Mouse (Mus musculus) neural tube, embryonic 12.5 days (tissue): Measurements from ENCODE around the gene Slc37a1. TPM values are rescaled to one million over a fixed set of nuclear protein-coding genes. Genes with fewer than 3 reads are reported as not detected.

Experiments
- ATAC-seq: fragments of 200-750 bp; cut with Nextera tagmentation; 2 replicates; pipeline ENCODE4 v1.8.0; 2017; ENCODE audit warnings: low read depth, mild to moderate bottlenecking, moderate TSS enrichment, moderate library complexity; ENCODE audit not compliant: low FRiP score
- H3K27ac ChIP-seq: fragments of 300-500 bp; sonication (generic); 2 replicates; pipeline ENCODE4 v1.5.1; 2016
- H3K27me3 ChIP-seq: fragments of 300-500 bp; sonication (generic); replicated peaks from 2 replicates; pipeline ENCODE4 v1.6.1; 2016; ENCODE audit warnings: mild to moderate bottlenecking
- H3K36me3 ChIP-seq: fragments of 300-500 bp; sonication (generic); 2 replicates; pipeline ENCODE4 v1.6.1; 2016; ENCODE audit warnings: mild to moderate bottlenecking
- H3K4me1 ChIP-seq: fragments of 300-500 bp; sonication (generic); 2 replicates; pipeline ENCODE4 v1.6.1; 2016
- H3K4me2 ChIP-seq: fragments of 300-500 bp; sonication (generic); replicated peaks from 2 replicates; pipeline ENCODE4 v1.6.1; 2016; ENCODE audit warnings: mild to moderate bottlenecking
- H3K4me3 ChIP-seq: fragments of 300-500 bp; sonication (generic); 2 replicates; pipeline ENCODE4 v1.5.1; 2016
- H3K9ac ChIP-seq: fragments of 300-500 bp; sonication (generic); 2 replicates; pipeline ENCODE4 v1.6.1; 2016; ENCODE audit warnings: mild to moderate bottlenecking
- H3K9me3 ChIP-seq: fragments of 300-500 bp; sonication (generic); 2 replicates; pipeline ENCODE4 v1.6.1; 2016; ENCODE audit warnings: mild to moderate bottlenecking
- WGBS: fragments of 180-500 bp; shearing (Covaris S2); methylation state at CpG from one replicate; pipeline ENCODE4 v1.1.7; 2016; 5-methylcytosine and 5-hydroxymethylcytosine counted together
- polyA plus RNA-seq: library from polyadenylated mRNA; unstranded; fragments of >200 nt; fragmentation: Nextera tagmentation; extraction: Ambion mirVana; gene quantifications from 2 replicates; pipeline ENCODE4 v1.2.1, GENCODE M21; 2016

Slc37a1 gene
- polyA plus RNA-seq, 1 experiment from 2014 or later = 15.9 TPM

DNA sequence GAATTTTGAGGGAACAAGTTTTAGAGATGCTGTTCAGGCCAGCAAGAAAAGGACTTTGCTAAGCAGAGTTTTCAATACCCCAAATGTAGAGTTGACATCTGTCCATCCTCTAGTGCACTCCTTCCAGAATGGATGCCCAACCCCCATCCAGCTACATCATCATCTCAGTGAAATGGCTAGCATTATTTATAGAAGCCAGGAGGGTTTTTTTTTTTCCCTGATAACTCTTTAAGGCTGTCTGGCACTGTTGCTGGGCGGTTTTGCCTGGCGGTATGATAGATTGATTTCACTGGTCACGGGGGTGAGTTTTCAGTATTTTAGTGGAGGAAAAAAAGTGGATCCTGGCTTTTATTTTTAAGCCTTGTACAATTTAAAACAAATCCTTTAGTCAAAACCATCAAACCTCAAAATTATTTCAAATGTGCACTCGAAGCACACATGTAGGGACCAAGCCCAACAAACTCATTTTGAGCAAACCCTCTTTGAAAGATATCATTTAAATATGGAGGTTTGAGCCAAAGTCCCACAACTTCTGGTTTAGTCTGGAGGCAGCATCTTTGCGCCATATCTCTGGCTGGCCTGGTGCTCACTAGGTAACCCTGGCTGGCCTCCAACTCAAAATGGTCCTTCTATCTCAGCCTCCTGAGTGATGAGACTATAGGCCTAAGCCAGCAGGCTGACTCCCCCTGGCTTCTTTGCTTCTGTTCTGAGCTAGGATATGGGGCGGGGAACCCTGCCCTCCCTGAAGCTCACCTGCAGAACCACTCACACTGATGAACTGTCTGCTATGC is 12.0 kb downstream of the Slc37a1 start:
- H3K9me3 ChIP-seq = no peaks in the 10 kb centered on the region
- 84% methylated on average over 6 of the region's 6 CpGs for WGBS
- H3K4me3 ChIP-seq = no peak overlapping the region
- ATAC-seq = no peak
- H3K4me1 ChIP-seq = peaks cover 20% of the 10 kb centered on the region
- H3K9ac ChIP-seq = no peak overlapping the region
- H3K36me3 ChIP-seq = no peaks in the 10 kb centered on the region
- peaks cover 6% of the 10 kb centered on the region; the same call in 1 of the 2 replicates for H3K27me3 ChIP-seq
- no peak overlapping the region for H3K27ac ChIP-seq
- H3K4me2 ChIP-seq = peak overlapping the region; percentile 97; the same call in 1 of the 2 replicates

DNA sequence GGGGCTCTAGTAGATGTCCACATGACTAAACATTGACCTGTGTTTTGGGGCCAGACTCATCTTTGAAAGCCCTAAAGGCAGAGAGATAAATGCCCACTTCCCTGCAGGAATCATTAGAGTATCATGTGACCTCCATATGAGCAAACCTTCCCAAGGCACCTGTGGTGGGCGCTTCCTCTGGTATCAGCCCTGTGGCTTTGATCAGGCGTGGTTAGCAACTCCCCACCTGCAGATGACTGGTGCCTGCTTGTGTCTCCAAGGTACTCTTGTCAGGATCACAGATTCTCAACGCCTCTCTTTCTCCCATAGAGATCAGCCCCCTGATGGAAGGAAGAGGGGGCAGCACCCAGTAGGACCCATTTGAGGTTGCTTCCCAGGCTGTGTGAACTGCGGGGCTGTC is 13.4 kb downstream of the Slc37a1 start:
- no peak overlapping the region for H3K9ac ChIP-seq
- no peak overlapping the region for H3K4me2 ChIP-seq
- H3K4me1 ChIP-seq = peaks cover 20% of the 10 kb centered on the region
- WGBS = 84% methylated on average over 4 of the region's 4 CpGs
- peaks cover 6% of the 10 kb centered on the region; the same call in 1 of the 2 replicates for H3K27me3 ChIP-seq
- no peaks in the 10 kb centered on the region for H3K9me3 ChIP-seq
- no peak for ATAC-seq
- H3K4me3 ChIP-seq = no peak overlapping the region
- no peaks in the 10 kb centered on the region for H3K36me3 ChIP-seq
- no peak overlapping the region for H3K27ac ChIP-seq

DNA sequence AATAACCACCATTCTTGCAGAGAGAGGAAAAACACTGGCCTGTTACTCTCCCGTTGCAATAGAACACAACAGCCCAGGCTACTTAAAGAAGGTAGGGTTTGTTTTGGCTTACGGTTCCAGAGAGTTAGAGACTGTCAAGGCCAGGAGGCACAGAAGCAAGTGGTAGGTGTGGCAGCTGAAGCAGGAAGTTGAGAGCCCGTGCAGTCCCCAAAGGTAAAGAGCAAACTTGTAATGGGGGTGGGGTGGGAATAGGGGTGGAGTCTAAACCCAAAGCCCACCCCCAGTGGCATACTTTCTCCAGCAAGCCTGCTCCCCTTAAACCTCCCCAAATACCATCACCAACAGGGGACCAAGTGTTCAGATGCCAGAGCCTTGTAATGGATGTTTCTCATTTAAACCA is 14.1 kb downstream of the Slc37a1 start:
- H3K4me3 ChIP-seq = no peak overlapping the region
- ATAC-seq = no peak
- peaks cover 6% of the 10 kb centered on the region; the same call in 1 of the 2 replicates for H3K27me3 ChIP-seq
- no peaks in the 10 kb centered on the region for H3K36me3 ChIP-seq
- WGBS = 75% methylated on average over 3 of the region's 3 CpGs
- H3K27ac ChIP-seq = no peak overlapping the region
- H3K4me2 ChIP-seq = no peak overlapping the region
- H3K9ac ChIP-seq = no peak overlapping the region
- H3K4me1 ChIP-seq = peaks cover 15% of the 10 kb centered on the region
- no peaks in the 10 kb centered on the region for H3K9me3 ChIP-seq

DNA sequence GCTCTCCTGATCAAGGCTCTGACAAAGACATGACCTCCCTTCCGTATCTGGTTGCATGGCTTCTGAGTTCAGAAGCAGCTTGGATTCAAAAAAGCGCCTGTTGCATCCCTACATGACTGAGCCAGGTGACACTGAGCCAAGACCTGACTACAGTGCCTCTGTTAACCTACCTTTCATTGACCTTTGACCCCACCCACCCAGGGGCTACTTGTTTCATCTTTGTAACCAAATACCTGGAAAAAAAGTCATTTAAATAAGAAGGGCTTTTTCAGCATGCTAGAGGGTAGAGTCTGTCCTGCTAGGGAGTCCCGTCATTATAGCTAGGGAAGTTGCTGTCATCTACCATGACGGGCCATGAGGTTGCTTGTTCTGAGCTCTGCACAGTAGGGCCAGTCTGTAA is 16.8 kb downstream of the Slc37a1 start:
- Histone ChIP-seq H3K9ac (no peak overlapping the region), H3K36me3 (no peaks in the 10 kb centered on the region), H3K4me1 (peaks cover 4% of the 10 kb centered on the region; the same call in 1 of the 2 replicates), H3K27ac (no peak overlapping the region), H3K4me3 (no peak overlapping the region), H3K27me3 (no peaks in the 10 kb centered on the region), H3K9me3 (no peaks in the 10 kb centered on the region), H3K4me2 (no peak overlapping the region)
- WGBS = 89% methylated on average over 4 of the region's 4 CpGs
- no peak for ATAC-seq

DNA sequence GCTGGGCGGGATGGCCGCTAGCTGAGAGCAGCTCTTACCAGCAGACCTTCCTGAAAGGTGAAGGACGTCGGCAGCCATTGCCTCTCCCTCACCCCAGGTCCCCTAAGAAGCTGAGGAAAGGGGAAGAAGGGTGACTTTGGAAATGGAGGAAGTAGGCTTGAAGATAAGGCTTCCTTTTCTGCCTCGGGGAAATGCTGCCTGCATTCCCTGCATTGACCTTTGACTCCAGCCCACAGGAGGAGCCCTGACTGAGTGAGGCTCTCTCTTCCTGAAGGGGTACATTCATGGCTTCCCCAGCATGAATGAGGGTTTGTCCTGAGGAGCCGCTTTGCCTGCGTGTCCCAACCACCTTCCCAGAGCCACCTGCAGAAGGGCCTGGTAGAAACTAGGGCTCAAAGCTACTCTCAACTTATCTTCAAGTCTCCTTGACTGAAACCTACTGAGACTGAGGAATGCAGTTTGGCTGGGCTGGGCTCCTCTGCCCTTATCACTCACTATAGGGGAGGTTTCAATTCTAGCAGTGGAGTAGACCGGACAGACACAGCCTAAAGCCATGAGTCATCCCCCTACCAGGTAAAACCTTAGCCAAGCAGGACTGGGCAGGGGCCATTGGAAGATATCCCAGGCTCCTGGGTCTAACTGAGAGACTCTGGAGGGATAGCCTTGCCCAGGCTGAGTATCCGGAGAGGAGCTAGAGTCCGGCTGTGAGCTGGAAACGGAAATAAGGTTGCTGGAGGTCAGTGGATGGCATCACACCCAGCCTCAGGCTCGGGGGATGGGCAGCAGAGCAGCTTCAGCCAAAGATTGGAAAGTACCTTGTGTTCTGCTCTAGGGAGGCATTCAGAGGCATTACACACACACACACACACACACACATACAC is 18.5 kb downstream of the Slc37a1 start:
- H3K36me3 ChIP-seq = no peaks in the 10 kb centered on the region
- no peak overlapping the region for H3K9ac ChIP-seq
- no peaks in the 10 kb centered on the region for H3K27me3 ChIP-seq
- H3K27ac ChIP-seq = no peak overlapping the region
- no peak for ATAC-seq
- H3K9me3 ChIP-seq = no peaks in the 10 kb centered on the region
- H3K4me2 ChIP-seq = no peak overlapping the region
- no peak overlapping the region for H3K4me3 ChIP-seq
- H3K4me1 ChIP-seq = peaks cover 10% of the 10 kb centered on the region; the same call in 1 of the 2 replicates
- WGBS = 64% methylated on average over 12 of the region's 12 CpGs

DNA sequence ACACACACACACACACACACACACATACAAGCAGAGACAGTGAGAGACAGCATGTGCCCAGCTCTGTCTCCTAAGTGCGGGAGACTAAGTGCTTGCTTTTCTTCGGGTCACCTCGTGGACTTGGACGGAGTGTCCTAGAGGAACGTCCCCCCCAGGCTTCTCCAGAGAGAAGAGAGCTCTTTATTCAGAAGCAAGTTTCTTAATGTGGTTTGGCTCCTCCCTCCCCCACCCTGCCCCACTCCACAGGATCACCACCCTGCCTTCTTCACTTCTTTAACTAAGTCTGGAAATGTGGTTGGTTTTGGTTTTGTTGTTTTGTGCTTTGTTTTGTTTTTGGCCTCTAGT is 19.2 kb downstream of the Slc37a1 start:
- Histone ChIP-seq H3K27ac (no peak overlapping the region), H3K4me1 (peaks cover 10% of the 10 kb centered on the region; the same call in 1 of the 2 replicates), H3K4me3 (no peak overlapping the region), H3K36me3 (no peaks in the 10 kb centered on the region), H3K9me3 (no peaks in the 10 kb centered on the region), H3K4me2 (no peak overlapping the region), H3K27me3 (no peaks in the 10 kb centered on the region), H3K9ac (no peak overlapping the region)
- no peak for ATAC-seq
- WGBS = 53% methylated on average over 5 of the region's 5 CpGs

DNA sequence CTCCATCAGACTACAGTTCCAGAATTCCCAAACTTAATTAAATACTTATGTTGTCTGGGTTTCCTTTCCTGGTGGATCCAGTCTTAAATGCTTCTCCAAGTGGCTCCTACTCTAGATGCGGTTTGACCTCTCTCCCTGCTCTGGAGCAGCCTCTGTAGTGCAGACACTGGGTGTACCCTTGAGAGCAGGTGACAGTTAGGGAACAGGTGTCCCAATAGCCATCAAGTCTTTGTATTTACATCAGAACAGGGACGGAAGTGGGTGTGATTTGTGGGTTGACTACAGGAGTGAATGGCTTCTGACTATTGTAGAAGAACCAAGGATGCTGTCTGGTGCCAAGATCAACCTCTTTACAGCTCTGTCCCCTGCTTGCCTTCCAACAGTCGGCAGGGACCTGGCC is 21.2 kb downstream of the Slc37a1 start:
- H3K4me2 ChIP-seq = no peak overlapping the region
- peaks cover 17% of the 10 kb centered on the region; the same call in 1 of the 2 replicates for H3K4me1 ChIP-seq
- H3K36me3 ChIP-seq = no peaks in the 10 kb centered on the region
- H3K27ac ChIP-seq = no peak overlapping the region
- no peak overlapping the region for H3K9ac ChIP-seq
- WGBS = 80% methylated on average over 3 of the region's 3 CpGs
- no peak overlapping the region for H3K4me3 ChIP-seq
- no peak for ATAC-seq
- no peaks in the 10 kb centered on the region for H3K27me3 ChIP-seq
- H3K9me3 ChIP-seq = no peaks in the 10 kb centered on the region

DNA sequence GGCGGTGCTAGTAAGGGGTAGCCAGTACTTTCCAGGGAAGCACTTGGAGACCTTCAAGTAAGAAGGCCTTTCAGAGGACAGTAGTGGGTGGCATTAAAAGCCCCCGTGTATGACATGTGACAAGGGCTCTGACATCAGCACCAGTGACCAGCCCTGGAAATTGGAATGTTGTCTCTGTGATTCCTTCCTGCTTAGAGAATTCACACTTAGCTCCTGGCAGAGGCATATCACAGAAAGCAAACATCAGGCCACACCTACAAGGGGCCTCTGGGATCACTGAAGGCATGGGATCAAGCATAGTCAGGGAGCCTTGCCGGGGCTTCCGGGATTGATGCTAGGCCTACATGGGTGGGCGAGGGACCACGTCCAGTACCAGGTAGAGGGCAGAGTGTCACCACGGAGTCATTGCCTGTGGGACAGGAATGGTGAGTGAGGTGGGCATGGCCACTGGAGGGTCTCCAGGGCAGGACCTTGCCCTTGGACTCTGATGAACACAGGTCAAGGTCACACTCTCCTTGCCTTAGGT is 21.8 kb downstream of the Slc37a1 start:
- no peaks in the 10 kb centered on the region for H3K36me3 ChIP-seq
- H3K4me2 ChIP-seq = no peak overlapping the region
- ATAC-seq = no peak; the same call in 1 of the 2 replicates
- H3K27me3 ChIP-seq = no peaks in the 10 kb centered on the region
- H3K9ac ChIP-seq = no peak overlapping the region
- H3K4me1 ChIP-seq = peaks cover 23% of the 10 kb centered on the region
- WGBS = 94% methylated on average over 7 of the region's 7 CpGs
- H3K9me3 ChIP-seq = no peaks in the 10 kb centered on the region
- no peak overlapping the region for H3K4me3 ChIP-seq
- H3K27ac ChIP-seq = no peak overlapping the region

DNA sequence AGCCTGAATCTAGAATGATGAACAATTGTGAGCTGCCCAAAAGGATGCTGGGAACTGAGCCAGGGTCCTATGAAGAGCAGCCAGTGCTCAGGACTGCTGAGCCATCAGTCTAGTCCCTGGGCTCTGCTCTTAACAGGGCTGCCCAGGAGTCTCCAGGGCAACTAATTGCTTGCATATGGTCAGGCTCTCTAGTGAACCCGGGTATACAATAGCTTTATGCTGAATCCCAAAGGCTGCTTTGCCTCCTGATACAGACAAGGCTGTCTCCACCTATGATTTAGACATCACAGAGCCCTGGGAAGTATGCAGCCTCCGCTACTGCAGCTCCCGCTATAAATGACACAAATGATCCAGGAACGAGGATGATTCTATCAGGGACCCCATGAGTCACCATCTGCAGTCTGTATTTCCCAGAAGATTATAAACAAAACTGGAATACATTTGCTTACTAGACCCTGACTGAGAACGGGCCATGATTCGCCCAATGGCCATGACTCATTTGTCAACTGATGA is 22.7 kb downstream of the Slc37a1 start:
- Histone ChIP-seq H3K9ac (no peak overlapping the region), H3K9me3 (no peaks in the 10 kb centered on the region), H3K27me3 (no peaks in the 10 kb centered on the region), H3K4me1 (peaks cover 25% of the 10 kb centered on the region), H3K36me3 (no peaks in the 10 kb centered on the region; the same call in 1 of the 2 replicates), H3K4me2 (no peak overlapping the region), H3K27ac (peak overlapping the region; percentile 23; the same call in 1 of the 2 replicates), H3K4me3 (no peak overlapping the region)
- WGBS = 20% methylated on average over 6 of the region's 6 CpGs
- ATAC-seq = peak; percentile 78

DNA sequence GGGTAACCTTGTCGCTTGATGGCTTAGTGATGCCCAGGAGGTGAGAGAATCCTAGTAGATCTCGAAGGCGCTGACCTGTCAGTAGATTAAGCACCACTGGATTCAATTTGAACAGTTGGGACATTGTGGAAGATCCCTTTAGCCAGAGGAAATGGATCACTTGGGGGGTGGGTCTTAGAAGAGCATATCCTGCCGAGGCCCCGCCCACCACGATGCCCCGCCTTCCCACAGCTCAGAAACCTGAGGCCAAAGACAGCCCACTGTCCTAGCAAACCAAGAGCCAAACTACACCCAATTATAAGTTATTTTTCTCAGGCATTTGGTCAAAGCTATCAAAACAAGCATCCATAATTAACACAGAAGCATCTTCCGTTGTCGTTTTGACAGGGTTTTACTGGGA is 24.5 kb downstream of the Slc37a1 start:
- Histone ChIP-seq H3K4me1 (peaks cover 32% of the 10 kb centered on the region), H3K9me3 (no peaks in the 10 kb centered on the region), H3K4me3 (no peak overlapping the region), H3K4me2 (no peak overlapping the region), H3K9ac (no peak overlapping the region), H3K36me3 (peaks cover 2% of the 10 kb centered on the region), H3K27ac (no peak overlapping the region), H3K27me3 (no peaks in the 10 kb centered on the region)
- ATAC-seq = no peak
- WGBS = 82% methylated on average over 9 of the region's 9 CpGs

DNA sequence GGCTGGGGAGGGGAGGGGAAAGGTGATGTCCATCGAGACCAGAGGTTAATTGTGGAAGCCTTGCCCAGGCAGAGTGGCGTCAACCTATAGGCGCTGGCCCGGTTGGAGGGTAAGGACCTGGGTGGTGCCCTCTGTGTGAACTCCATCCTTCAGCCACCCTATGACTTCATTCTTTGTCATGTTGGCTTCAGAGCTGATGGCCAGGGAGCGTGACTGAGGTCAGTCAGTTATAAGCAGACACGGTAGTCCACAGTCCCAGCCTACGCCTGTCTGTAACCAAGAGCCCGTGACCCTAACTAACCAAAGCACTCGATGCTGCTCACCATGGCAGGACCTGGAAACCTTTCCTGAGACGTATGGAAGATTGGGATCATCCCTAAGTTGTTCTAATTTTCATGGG is 26.1 kb downstream of the Slc37a1 start:
- H3K4me3 ChIP-seq = no peak overlapping the region
- H3K9me3 ChIP-seq = no peaks in the 10 kb centered on the region
- H3K27me3 ChIP-seq = no peaks in the 10 kb centered on the region
- ATAC-seq = no peak
- peaks cover 8% of the 10 kb centered on the region for H3K36me3 ChIP-seq
- no peak overlapping the region for H3K27ac ChIP-seq
- peaks cover 32% of the 10 kb centered on the region for H3K4me1 ChIP-seq
- H3K4me2 ChIP-seq = no peak overlapping the region
- WGBS = 61% methylated on average over 10 of the region's 10 CpGs
- H3K9ac ChIP-seq = no peak overlapping the region
